In genomic region chr8:81361162-81361561, GRCm38 (mm10) we compare ENCODE assay signal across 22 mouse cellular contexts. TPM values are rescaled to one million over a fixed set of nuclear protein-coding genes. Genes with fewer than 3 reads are reported as not detected.
DNase-seq lines count a peak whose midpoint lies in the region; ATAC-seq lines count a peak whose summit lies in the region.
"Had no signal": no experiment of that assay in that cellular context is flagged by ENCODE, and none has a peak within 500 bp of the region (broad histone marks: within the 10 kb centered on the region; RNA-seq: fewer than 3 reads in every experiment).

No protein-coding gene starts in this region.

- no peaks in the 10 kb centered on the region for H3K4me1 ChIP-seq in heart, embryonic 10.5 days
- H3K4me1 ChIP-seq in megakaryocyte, embryonic 14.5 days: peaks cover 71% of the 10 kb centered on the region
- H3K4me1 ChIP-seq: embryonic facial prominence, embryonic 12.5 days; heart, embryonic 12.5 days; heart, embryonic 15.5 days; hindbrain, embryonic 10.5 days; intestine, embryonic 15.5 days had no signal

- no peaks in the 10 kb centered on the region for H3K9me3 ChIP-seq in heart, embryonic 10.5 days
- peaks cover 4% of the 10 kb centered on the region for H3K9me3 ChIP-seq in megakaryocyte, embryonic 14.5 days
- H3K9me3 ChIP-seq: embryonic facial prominence, embryonic 12.5 days; embryonic facial prominence, embryonic 15.5 days; heart, embryonic 12.5 days; heart, embryonic 15.5 days; hindbrain, embryonic 10.5 days; hindbrain, embryonic 13.5 days; intestine, embryonic 15.5 days had no signal

- H3K27ac ChIP-seq in heart, embryonic 10.5 days: no peak overlapping the region
- H3K27ac ChIP-seq: embryonic facial prominence, embryonic 12.5 days; embryonic facial prominence, embryonic 15.5 days; gastrocnemius, adult 2 months; heart, embryonic 15.5 days; hindbrain, embryonic 10.5 days; hindbrain, embryonic 13.5 days; intestine, embryonic 15.5 days had no signal

- no peak overlapping the region for H3K4me3 ChIP-seq in heart, embryonic 10.5 days
- peak overlapping the region; percentile 50 for H3K4me3 ChIP-seq in megakaryocyte, embryonic 14.5 days (replicated peaks)
- H3K4me3 ChIP-seq: embryonic facial prominence, embryonic 12.5 days; embryonic facial prominence, embryonic 15.5 days; gastrocnemius, adult 2 months; heart, embryonic 12.5 days; heart, embryonic 15.5 days; hindbrain, embryonic 10.5 days; hindbrain, embryonic 13.5 days; intestine, embryonic 15.5 days had no signal

- H3K27me3 ChIP-seq in heart, embryonic 10.5 days (ENCODE audit: insufficient read depth, poor library complexity, severe bottlenecking): no peaks in the 10 kb centered on the region
- no peaks in the 10 kb centered on the region for H3K27me3 ChIP-seq in megakaryocyte, embryonic 14.5 days (replicated peaks)
- H3K27me3 ChIP-seq: embryonic facial prominence, embryonic 12.5 days; embryonic facial prominence, embryonic 15.5 days; heart, embryonic 12.5 days; heart, embryonic 15.5 days; hindbrain, embryonic 13.5 days; intestine, embryonic 15.5 days had no signal

- no peaks in the 10 kb centered on the region for H3K36me3 ChIP-seq in heart, embryonic 10.5 days
- H3K36me3 ChIP-seq in megakaryocyte, embryonic 14.5 days (replicated peaks; ENCODE audit: low read length): peaks cover 49% of the 10 kb centered on the region
- H3K36me3 ChIP-seq: embryonic facial prominence, embryonic 12.5 days; embryonic facial prominence, embryonic 15.5 days; heart, embryonic 12.5 days; heart, embryonic 15.5 days; hindbrain, embryonic 10.5 days; hindbrain, embryonic 13.5 days; intestine, embryonic 15.5 days had no signal

- DNase-seq in cerebellum, adult 9-11 months: peak; percentile 36
- no peak for DNase-seq in cerebellum, postnatal 36 days
- DNase-seq in heart, adult 9 months (ENCODE audit: low spot score in 2 of 2): peak; percentile 4 to 7
- no peak for DNase-seq in heart, embryonic 10.5 days (ENCODE audit: low spot score)
- DNase-seq: adrenal gland, adult 2 months; adrenal gland, postnatal 14 days; gastrocnemius, adult 2 months; gastrocnemius, postnatal 14 days; heart, adult 11 months; heart, postnatal 36 days; kidney, adult 11 months had no signal

- ATAC-seq in megakaryocyte, adult 5-6 weeks (ENCODE audit: poor library complexity, severe bottlenecking): no peak
- ATAC-seq: CD4-positive, CD25-positive, alpha-beta regulatory T cell, adult 4 months; forebrain, embryonic 14.5 days; intestine, embryonic 15.5 days had no signal

- 84% methylated on average over 2 of the region's 2 CpGs for WGBS in heart, embryonic 10.5 days

RNA-seq across cellular contexts. Expression of gene Inpp4b, which starts 18.8 kb away (rescaled TPM):
- polyA plus RNA-seq in heart, embryonic 10.5 days (2016; fragmentation: Nextera tagmentation; extraction: Ambion mirVana): 6.0 and 10.8 TPM in 2 replicates
- polyA plus RNA-seq in megakaryocyte, embryonic 14.5 days (2012; ENCODE audit: insufficient read depth, low replicate concordance): 1.1 TPM in 1 of 2 replicates, not detected in the other
- total RNA-seq in megakaryocyte, adult 5-6 weeks (2015): 4.1 and 6.3 TPM in 2 replicates
- total RNA-seq in megakaryocyte, adult 5-6 weeks (2017): 4.6 and 8.0 TPM in 2 replicates

Comparison
In these comparisons a context has a peak if more than half of its experiments do, and no peak if none do; other contexts are left out.
1. DNase-seq: peak in cerebellum, adult 9-11 months (single experiment) and heart, adult 9 months (2 of 2); none in cerebellum, postnatal 36 days (0 of 2) and heart, embryonic 10.5 days (single experiment).